Mouse (Mus musculus) testis, adult 2 months (tissue): ENCODE data around the gene Zfp11.

ENCODE experiments used
- CTCF ChIP-seq: fragments of 200-500 bp; IDR thresholded peaks from 2 replicates; pipeline ENCODE4 v1.5.1; 2012; ENCODE audit warnings: low read depth, mild to moderate bottlenecking, inconsistent platforms, low read length, moderate library complexity; ENCODE audit not compliant: control insufficient read depth, insufficient read depth, insufficient replicate concordance
- POLR2A ChIP-seq: fragments of 200-500 bp; IDR thresholded peaks from 2 replicates; pipeline ENCODE4 v1.6.1; 2012; ENCODE audit warnings: low read depth, mild to moderate bottlenecking, inconsistent platforms, low read length, moderate library complexity; ENCODE audit not compliant: control insufficient read depth

DNA sequence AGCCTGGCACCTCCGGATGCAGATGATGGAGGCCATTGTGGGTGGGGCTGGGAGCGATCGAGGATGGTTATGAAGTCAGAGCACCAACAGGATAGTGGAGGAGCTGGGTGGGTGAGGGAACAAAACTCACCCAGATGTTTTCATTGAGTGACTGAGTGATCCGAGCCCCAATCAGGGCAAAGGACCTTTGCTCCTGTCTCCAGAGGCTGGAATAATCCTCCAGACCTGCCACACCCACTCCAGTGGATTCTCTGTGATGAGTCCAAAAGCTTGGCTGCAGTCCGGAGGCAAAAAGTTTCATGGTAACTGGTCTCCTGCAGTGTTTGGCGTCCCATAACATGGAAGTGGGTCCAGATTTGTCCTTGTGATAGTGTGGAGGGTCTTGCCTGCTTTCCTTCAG is 43.8 kb downstream of the Zfp11 start:
- TF ChIP-seq POLR2A, result no peak
- no peak for TF ChIP-seq CTCF
